Mouse (Mus musculus) midbrain, embryonic 16.5 days (tissue): ENCODE results near the gene Spats2l. TPM values are rescaled to one million over a fixed set of nuclear protein-coding genes. Genes with fewer than 3 reads are reported as not detected.

ENCODE experiments used
- ATAC-seq: fragments of 200-750 bp; cut with Nextera tagmentation; 2 replicates; pipeline ENCODE4 v1.8.0; 2017; ENCODE audit warnings: moderate TSS enrichment
- H3K27ac ChIP-seq: fragments of 300-500 bp; sonication (generic); 2 replicates; pipeline ENCODE4 v1.5.1; 2014; ENCODE audit warnings: mild to moderate bottlenecking, low read length, mixed read lengths
- H3K27me3 ChIP-seq: fragments of 300-500 bp; sonication (generic); 2 replicates; pipeline ENCODE4 v1.6.1; 2014; ENCODE audit warnings: low read depth, low read length, mixed read lengths; ENCODE audit not compliant: control insufficient read depth, insufficient read depth
- H3K36me3 ChIP-seq: fragments of 300-500 bp; sonication (generic); 2 replicates; pipeline ENCODE4 v1.6.1; 2014; ENCODE audit warnings: mild to moderate bottlenecking, low read length, moderate library complexity, mixed read lengths; ENCODE audit not compliant: control insufficient read depth, insufficient read depth
- H3K4me1 ChIP-seq: fragments of 300-500 bp; sonication (generic); 2 replicates; pipeline ENCODE4 v1.6.1; 2014; ENCODE audit warnings: mild to moderate bottlenecking, low read length, mixed read lengths; ENCODE audit not compliant: control insufficient read depth, insufficient read depth
- H3K4me2 ChIP-seq: fragments of 300-500 bp; sonication (generic); 2 replicates; pipeline ENCODE4 v1.6.1; 2014; ENCODE audit warnings: mild to moderate bottlenecking, low read length, mixed read lengths
- H3K4me3 ChIP-seq: fragments of 300-500 bp; sonication (generic); 2 replicates; pipeline ENCODE4 v1.5.1; 2014; ENCODE audit warnings: low read depth, mild to moderate bottlenecking, low read length, moderate library complexity, mixed read lengths
- H3K9ac ChIP-seq: fragments of 300-500 bp; sonication (generic); 2 replicates; pipeline ENCODE4 v1.6.1; 2014; ENCODE audit warnings: low read depth, low read length, mixed read lengths
- H3K9me3 ChIP-seq: fragments of 300-500 bp; sonication (generic); replicated peaks from 2 replicates; pipeline ENCODE4 v1.6.1; 2014; ENCODE audit warnings: mild to moderate bottlenecking, low read length, mixed read lengths; ENCODE audit not compliant: control insufficient read depth, poor library complexity, severe bottlenecking
- WGBS: fragments of 180-500 bp; shearing (Covaris S2); extraction: QIAGEN DNeasy Blood & Tissue Kit; methylation state at CpG from one replicate; pipeline ENCODE4 v1.1.7; 2014; 5-methylcytosine and 5-hydroxymethylcytosine counted together
- polyA plus RNA-seq: library from polyadenylated mRNA; unstranded; fragments of >200 nt; fragmentation: Nextera tagmentation; extraction: Ambion mirVana; gene quantifications from 2 replicates; pipeline ENCODE4 v1.2.1, GENCODE M21; 2015

Gene Spats2l
- polyA plus RNA-seq, 1 experiment from 2014 or later = 88.7 TPM

- H3K36me3 ChIP-seq = no peaks in the 10 kb centered on the region
- H3K4me2 ChIP-seq = no peak overlapping the region
- 10% methylated on average over 4 of the region's 4 CpGs for WGBS
- 0 out of 2 replicates have a peak, but pooled peaks cover 3% of the 10 kb centered on the region for H3K9me3 ChIP-seq
- no peak overlapping the region for H3K9ac ChIP-seq
- H3K27ac ChIP-seq = peak overlapping the region; percentile 80
- ATAC-seq = peak; percentile 85
- H3K4me1 ChIP-seq = peaks cover 13% of the 10 kb centered on the region
- no peaks in the 10 kb centered on the region for H3K27me3 ChIP-seq
- H3K4me3 ChIP-seq = no peak overlapping the region
Measured at GRCm38 (mm10) chr1:57862024-57862423, 88.1 kb downstream of the Spats2l start.

GRCm38 (mm10) chr1:57868651-57869050, 94.7 kb downstream of the Spats2l start:
- Histone ChIP-seq H3K9ac (no peak overlapping the region), H3K9me3 (no peaks in the 10 kb centered on the region), H3K27me3 (no peaks in the 10 kb centered on the region), H3K4me3 (no peak overlapping the region), H3K27ac (no peak overlapping the region), H3K4me1 (peaks cover 14% of the 10 kb centered on the region; the same call in 1 of the 2 replicates), H3K36me3 (no peaks in the 10 kb centered on the region), H3K4me2 (no peak overlapping the region)
- 80% methylated on average over 13 of the region's 13 CpGs for WGBS
- no peak for ATAC-seq

GRCm38 (mm10) chr1:57872006-57872405, 98.0 kb downstream of the Spats2l start:
- no peak overlapping the region for H3K9ac ChIP-seq
- no peak overlapping the region for H3K27ac ChIP-seq
- H3K4me1 ChIP-seq = peaks cover 29% of the 10 kb centered on the region; the same call in 1 of the 2 replicates
- no peaks in the 10 kb centered on the region for H3K36me3 ChIP-seq
- no peak overlapping the region for H3K4me2 ChIP-seq
- no peaks in the 10 kb centered on the region for H3K27me3 ChIP-seq
- H3K4me3 ChIP-seq = no peak overlapping the region
- H3K9me3 ChIP-seq = no peaks in the 10 kb centered on the region
- 16% methylated on average over 3 of the region's 3 CpGs for WGBS
- no peak for ATAC-seq

- 71% methylated on average over 7 of the region's 7 CpGs for WGBS
- H3K4me1 ChIP-seq = peaks cover 29% of the 10 kb centered on the region; the same call in 1 of the 2 replicates
- no peak for ATAC-seq
Measured at GRCm38 (mm10) chr1:57873996-57874395, 100.0 kb downstream of the Spats2l start.

GRCm38 (mm10) chr1:57875109-57875508, 101.1 kb downstream of the Spats2l start:
- no peak overlapping the region for H3K4me3 ChIP-seq
- peak overlapping the region; percentile 76 for H3K27ac ChIP-seq
- 44% methylated on average over 6 of the region's 6 CpGs for WGBS
- no peak overlapping the region for H3K4me2 ChIP-seq
- no peaks in the 10 kb centered on the region for H3K9me3 ChIP-seq
- H3K36me3 ChIP-seq = no peaks in the 10 kb centered on the region
- 0 out of 2 replicates have a peak, but pooled peaks have one; percentile 33 for ATAC-seq
- H3K9ac ChIP-seq = no peak overlapping the region; the same call in 1 of the 2 replicates
- H3K27me3 ChIP-seq = no peaks in the 10 kb centered on the region
- peaks cover 29% of the 10 kb centered on the region; the same call in 1 of the 2 replicates for H3K4me1 ChIP-seq

More at GRCm38 (mm10) chr1:57873996-57874395, 100.0 kb downstream of the Spats2l start:
- Histone ChIP-seq H3K9ac (no peak overlapping the region), H3K4me3 (no peak overlapping the region), H3K36me3 (no peaks in the 10 kb centered on the region), H3K9me3 (no peaks in the 10 kb centered on the region), H3K4me2 (no peak overlapping the region), H3K27ac (no peak overlapping the region), H3K27me3 (no peaks in the 10 kb centered on the region)

GRCm38 (mm10) chr1:57875512-57875911, 101.5 kb downstream of the Spats2l start:
- peak; percentile 75 for ATAC-seq
- no peak overlapping the region for H3K4me3 ChIP-seq
- H3K9ac ChIP-seq = no peak overlapping the region; the same call in 1 of the 2 replicates
- peak overlapping the region; percentile 76 for H3K27ac ChIP-seq
- WGBS = 15% methylated on average over 7 of the region's 7 CpGs
- no peaks in the 10 kb centered on the region for H3K36me3 ChIP-seq
- H3K4me1 ChIP-seq = peaks cover 29% of the 10 kb centered on the region; the same call in 1 of the 2 replicates
- H3K4me2 ChIP-seq = peak overlapping the region; percentile 25
- H3K9me3 ChIP-seq = no peaks in the 10 kb centered on the region
- H3K27me3 ChIP-seq = no peaks in the 10 kb centered on the region

GRCm38 (mm10) chr1:57878957-57879356, 105.0 kb downstream of the Spats2l start:
- peaks cover 18% of the 10 kb centered on the region for H3K4me1 ChIP-seq
- no peak overlapping the region for H3K9ac ChIP-seq
- 92% methylated on average over 6 of the region's 6 CpGs for WGBS
- ATAC-seq = no peak
- no peak overlapping the region for H3K27ac ChIP-seq
- no peaks in the 10 kb centered on the region for H3K9me3 ChIP-seq
- no peaks in the 10 kb centered on the region for H3K27me3 ChIP-seq
- H3K4me3 ChIP-seq = no peak overlapping the region
- H3K36me3 ChIP-seq = no peaks in the 10 kb centered on the region
- no peak overlapping the region for H3K4me2 ChIP-seq

GRCm38 (mm10) chr1:57884867-57885266, 110.9 kb downstream of the Spats2l start:
- ATAC-seq = no peak
- no peak overlapping the region for H3K4me3 ChIP-seq
- H3K27ac ChIP-seq = no peak overlapping the region
- H3K9me3 ChIP-seq = no peaks in the 10 kb centered on the region
- H3K27me3 ChIP-seq = no peaks in the 10 kb centered on the region
- peaks cover 2% of the 10 kb centered on the region; the same call in 1 of the 2 replicates for H3K4me1 ChIP-seq
- H3K9ac ChIP-seq = no peak overlapping the region
- WGBS = 57% methylated on average over 2 of the region's 2 CpGs
- H3K4me2 ChIP-seq = no peak overlapping the region
- 0 out of 2 replicates have a peak, but pooled peaks cover 3% of the 10 kb centered on the region for H3K36me3 ChIP-seq

GRCm38 (mm10) chr1:57889803-57890202, 115.8 kb downstream of the Spats2l start:
- Histone ChIP-seq H3K9ac (no peak overlapping the region), H3K27ac (no peak overlapping the region), H3K4me2 (no peak overlapping the region), H3K4me1 (peaks cover 2% of the 10 kb centered on the region; the same call in 1 of the 2 replicates), H3K4me3 (no peak overlapping the region), H3K27me3 (no peaks in the 10 kb centered on the region), H3K9me3 (no peaks in the 10 kb centered on the region), H3K36me3 (0 out of 2 replicates have a peak, but pooled peaks cover 3% of the 10 kb centered on the region)
- no peak for ATAC-seq
- WGBS = 49% methylated on average over 5 of the region's 5 CpGs
